Mouse (Mus musculus): ENCODE measurements at regions not wholly inside any gene's neighbourhood (a gene's known extent, or its start where the extent isn't known, plus 50 kb on each side); places are given as distances from the start of the nearest gene placed in this dataset.

GRCm38 (mm10) chr1:75889847-75890591, 344.0 kb downstream of the Slc4a3 start:
- no peak for DNase-seq (ENCODE audit: low spot score in 2 of 2)

- DNase-seq (ENCODE audit: low spot score in 2 of 2), result no peak
Measured at GRCm38 (mm10) chr1:75890636-75891276, 344.7 kb downstream of the Slc4a3 start.

GRCm38 (mm10) chr1:75895550-75895949, 349.5 kb downstream of the Slc4a3 start:
- DNase-seq (ENCODE audit: low spot score in 2 of 2), result no peak

GRCm38 (mm10) chr1:75901146-75901545, 355.1 kb downstream of the Slc4a3 start:
- no peak for DNase-seq (ENCODE audit: low spot score in 2 of 2)

- DNase-seq (ENCODE audit: low spot score in 2 of 2), result no peak
Measured at GRCm38 (mm10) chr1:75905699-75906470, 359.8 kb downstream of the Slc4a3 start.

- DNase-seq (ENCODE audit: low spot score in 2 of 2), result no peak
Measured at GRCm38 (mm10) chr1:75915311-75915710, 369.2 kb downstream of the Slc4a3 start.

- DNase-seq (ENCODE audit: low spot score in 2 of 2), result no peak
Measured at GRCm38 (mm10) chr1:75916181-75916580, 370.1 kb downstream of the Slc4a3 start.

- no peak for DNase-seq (ENCODE audit: low spot score in 2 of 2)
Measured at GRCm38 (mm10) chr1:75919134-75919533, 373.1 kb downstream of the Slc4a3 start.

- no peak for DNase-seq (ENCODE audit: low spot score in 2 of 2)
Measured at GRCm38 (mm10) chr1:75925046-75925445, 379.0 kb downstream of the Slc4a3 start.

GRCm38 (mm10) chr1:75925802-75926201, 379.7 kb downstream of the Slc4a3 start:
- peak in 1 of 2 experiments; percentile 10 for DNase-seq (ENCODE audit: low spot score in 2 of 2)

- no peak for DNase-seq (ENCODE audit: low spot score in 2 of 2)
Measured at GRCm38 (mm10) chr1:75931852-75932251, 385.8 kb downstream of the Slc4a3 start.

GRCm38 (mm10) chr1:75933831-75934230, 387.8 kb downstream of the Slc4a3 start:
- no peak for DNase-seq (ENCODE audit: low spot score in 2 of 2)

GRCm38 (mm10) chr1:75934761-75935160, 388.7 kb downstream of the Slc4a3 start:
- no peak for DNase-seq (ENCODE audit: low spot score in 2 of 2)

- DNase-seq (ENCODE audit: low spot score in 2 of 2), result no peak
Measured at GRCm38 (mm10) chr1:75935866-75936265, 389.8 kb downstream of the Slc4a3 start.

GRCm38 (mm10) chr1:75936596-75936995, 390.5 kb downstream of the Slc4a3 start:
- no peak for DNase-seq (ENCODE audit: low spot score in 2 of 2)

GRCm38 (mm10) chr1:75937331-75937730, 391.3 kb downstream of the Slc4a3 start:
- no peak for DNase-seq (ENCODE audit: low spot score in 2 of 2)

GRCm38 (mm10) chr1:75946290-75946839, 400.3 kb downstream of the Slc4a3 start:
- no peak for DNase-seq (ENCODE audit: low spot score in 2 of 2)

- DNase-seq (ENCODE audit: low spot score in 2 of 2), result no peak
Measured at GRCm38 (mm10) chr1:75978203-75978986, 432.3 kb downstream of the Slc4a3 start.

- no peak for DNase-seq (ENCODE audit: low spot score in 2 of 2)
Measured at GRCm38 (mm10) chr1:75983057-75983456, 437.0 kb downstream of the Slc4a3 start.

- DNase-seq (ENCODE audit: low spot score in 2 of 2), result no peak
Measured at GRCm38 (mm10) chr1:75983487-75983886, 437.4 kb downstream of the Slc4a3 start.

GRCm38 (mm10) chr1:75988496-75988895, 442.4 kb downstream of the Slc4a3 start:
- DNase-seq (ENCODE audit: low spot score in 2 of 2), result no peak

All from thymus, postnatal 10 days (tissue).